Mouse (Mus musculus) granulocyte monocyte progenitor cell, adult 5-6 weeks (primary cell): Measurements from ENCODE around the gene 1500011B03Rik. TPM values are rescaled to one million over a fixed set of nuclear protein-coding genes. Genes with fewer than 3 reads are reported as not detected.

ENCODE experiments used
- ATAC-seq: replicated peaks from 2 replicates; pipeline ENCODE4 v1.8.0; 2016; ENCODE audit warnings: mild to moderate bottlenecking, moderate TSS enrichment, inconsistent platforms; ENCODE audit not compliant: poor library complexity, severe bottlenecking
- total RNA-seq, 2 experiments: library from RNA; stranded (forward) in 1 of 2; stranded (reverse) in 1 of 2; fragments of 200-712, 200-1000 nt in 1 of 2; fragments of >200 nt in 1 of 2; fragmentation: Nextera tagmentation in 1 of 2; gene quantifications; 2 replicates each; pipeline ENCODE4 v1.2.3; 2014 to 2017

1500011B03Rik gene
- total RNA-seq, 2 experiments from 2014 or later, result 57.4 to 76.8 TPM

GRCm38 (mm10) chr5:114784622-114785165, 38.6 kb downstream of the 1500011B03Rik start:
- ATAC-seq, result peak; percentile 56

GRCm38 (mm10) chr5:114783405-114784163, 39.7 kb downstream of the 1500011B03Rik start:
- ATAC-seq, result peak; percentile 28

DNA sequence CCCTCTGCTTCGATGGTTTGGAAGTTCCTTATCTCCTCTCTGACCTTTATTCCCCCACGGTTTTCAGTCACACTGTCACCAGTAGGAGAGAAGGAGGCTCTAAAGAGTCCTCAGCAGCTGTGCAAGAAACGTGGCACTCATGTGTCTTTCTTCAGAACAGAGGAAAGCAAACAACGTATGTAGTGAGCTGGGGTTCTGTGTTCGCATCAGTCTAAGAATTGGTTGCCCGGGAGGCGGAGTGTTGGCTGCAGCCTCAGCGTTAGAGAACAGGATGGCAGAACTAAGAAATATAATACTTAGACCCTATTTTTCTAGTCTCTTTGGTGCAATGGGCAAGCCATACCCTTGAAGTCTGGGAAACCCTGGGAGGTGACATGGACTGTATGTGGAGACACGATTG, 40.3 kb downstream of the 1500011B03Rik start:
- no peak for ATAC-seq

DNA sequence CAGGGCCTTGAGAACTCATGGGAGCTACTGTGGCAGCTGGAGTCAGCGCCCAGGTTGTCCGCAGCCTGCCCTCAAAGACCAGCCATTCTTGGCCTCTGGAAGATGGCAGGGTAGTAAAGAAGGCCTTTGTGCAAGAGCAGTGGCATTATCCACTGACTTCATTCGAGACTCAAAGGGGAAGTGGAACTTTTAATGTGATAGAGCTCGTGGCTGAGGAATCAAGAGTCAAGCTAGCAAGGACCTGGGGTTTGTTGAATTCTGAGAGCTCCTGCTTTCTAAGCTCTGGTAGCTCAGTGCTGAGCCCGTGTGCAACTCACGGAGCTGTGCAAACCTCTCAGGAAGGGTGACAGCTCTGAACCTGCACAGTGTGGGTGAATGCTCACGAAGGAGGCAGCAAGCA, 42.4 kb downstream of the 1500011B03Rik start:
- ATAC-seq, result peak; percentile 42

GRCm38 (mm10) chr5:114779956-114780489, 43.2 kb downstream of the 1500011B03Rik start:
- no peak for ATAC-seq

DNA sequence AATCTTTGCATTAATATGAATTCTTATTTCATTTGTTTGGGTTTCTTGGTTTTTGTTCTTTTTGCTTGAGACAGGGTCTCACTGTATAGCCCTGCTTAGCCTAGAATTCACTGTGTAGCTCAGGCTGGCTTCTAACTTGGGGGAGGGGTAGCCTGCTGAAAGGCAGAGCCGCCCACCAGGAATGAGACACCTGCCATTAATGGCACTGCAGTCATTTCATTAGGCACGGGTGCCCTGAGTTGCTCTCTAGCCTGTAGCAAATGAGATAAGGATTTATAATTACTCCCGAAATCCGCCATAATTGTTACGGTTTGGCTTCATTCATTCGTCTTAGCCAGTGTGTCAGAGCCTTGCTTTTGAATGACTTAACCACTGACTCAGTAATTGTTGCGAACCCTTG, 47.1 kb downstream of the 1500011B03Rik start:
- no peak for ATAC-seq

- ATAC-seq, result no peak
These were observed 48.0 kb downstream of the 1500011B03Rik start, which contains the start of gene Git2 for GRCm38 (mm10) chr5:114775056-114775979. Git2 (minus strand) TSS chr5:114775517.

- peak; percentile 58 for ATAC-seq
These were observed 48.7 kb downstream of the 1500011B03Rik start, which contains the start of gene Ankrd13a for GRCm38 (mm10) chr5:114774403-114775051. Ankrd13a (plus strand) TSS chr5:114774677.

GRCm38 (mm10) chr5:114773780-114774179, 49.5 kb downstream of the 1500011B03Rik start:
- ATAC-seq, result no peak

- ATAC-seq, result peak; percentile 60
These were observed 50.0 kb downstream of the 1500011B03Rik start for GRCm38 (mm10) chr5:114773211-114773710.

DNA sequence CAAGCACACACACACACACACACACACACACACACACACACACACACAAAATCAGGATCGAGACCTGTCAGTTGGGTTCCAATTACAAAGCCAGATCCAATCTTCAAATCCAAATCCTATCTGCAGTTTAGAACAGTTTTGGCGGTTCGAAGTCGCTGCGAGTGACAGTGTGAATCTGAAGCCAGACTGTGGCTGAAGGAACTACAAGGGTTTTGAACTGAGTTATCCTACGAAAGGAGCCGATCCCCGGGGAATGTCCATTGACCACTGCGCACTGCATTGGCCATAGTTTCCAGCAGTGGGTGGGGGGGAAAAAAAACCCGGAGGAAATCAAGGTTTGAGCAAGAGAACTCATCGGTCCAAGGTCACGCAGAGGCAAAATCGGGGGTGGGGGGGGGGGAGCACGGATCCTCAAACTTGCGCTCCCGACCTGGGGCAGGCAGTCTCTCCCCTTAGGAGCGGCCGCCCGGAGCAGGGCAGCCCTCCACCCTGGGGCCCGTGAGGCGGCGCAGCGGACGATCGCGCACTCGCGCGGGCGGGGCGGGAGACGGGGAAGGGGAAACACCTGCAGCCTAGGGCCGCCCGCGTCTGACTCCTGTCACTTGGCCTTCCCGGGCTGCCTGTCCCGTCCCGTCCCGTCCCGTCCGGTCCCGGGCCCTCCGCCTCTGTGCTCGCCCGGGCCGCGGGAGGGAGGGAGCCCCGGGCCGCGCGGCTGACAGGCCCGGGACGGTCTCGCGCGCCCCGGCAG, 50.6 kb downstream of the 1500011B03Rik start:
- peak; percentile 15 for ATAC-seq

- peak; percentile 21 for ATAC-seq
These were observed 51.5 kb downstream of the 1500011B03Rik start for GRCm38 (mm10) chr5:114771796-114772195.

DNA sequence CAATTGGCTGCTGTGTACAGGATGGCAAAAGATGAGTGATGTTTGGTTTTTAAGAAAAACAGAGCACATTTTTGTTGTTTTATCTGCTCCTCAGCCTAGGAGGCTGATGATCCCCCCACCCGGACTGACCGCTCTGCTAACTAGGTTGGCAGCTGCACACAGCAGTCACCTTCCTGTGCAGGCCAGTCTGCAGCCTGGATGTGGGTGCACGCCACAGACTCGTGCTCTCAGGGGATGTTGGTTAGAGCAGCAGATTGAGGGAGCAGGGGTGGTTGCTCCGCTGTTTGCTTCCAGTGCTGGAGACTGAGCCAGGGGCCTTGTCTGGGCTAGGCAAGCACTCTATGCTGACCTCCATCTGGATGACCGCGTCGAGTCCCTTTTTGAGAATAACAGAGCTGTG, 53.5 kb downstream of the 1500011B03Rik start:
- ATAC-seq, result no peak

GRCm38 (mm10) chr5:114767185-114767584, 56.1 kb downstream of the 1500011B03Rik start:
- no peak for ATAC-seq

DNA sequence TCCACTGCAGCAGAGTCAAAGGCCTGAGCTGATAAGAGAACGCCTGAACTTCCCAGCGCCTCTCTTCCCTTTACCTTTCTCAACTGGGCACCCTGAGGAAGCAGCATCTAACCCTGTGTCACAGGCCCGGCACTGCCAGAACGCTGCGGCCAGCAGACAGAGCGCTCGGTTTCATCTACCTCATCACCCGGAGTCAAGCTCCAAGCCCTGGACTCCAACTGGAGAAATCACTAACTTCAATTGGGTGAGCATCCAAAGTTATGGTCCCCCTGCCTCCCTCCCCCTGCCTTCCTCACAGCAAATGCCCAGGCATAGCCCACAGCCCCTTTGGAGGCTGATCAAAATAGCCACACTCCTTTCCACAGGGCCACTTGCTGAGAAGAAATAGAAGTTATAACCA, 56.6 kb downstream of the 1500011B03Rik start:
- peak; percentile 49; the same call in 1 of the 2 replicates for ATAC-seq

- ATAC-seq, result peak; percentile 42; the same call in 1 of the 2 replicates
These were observed 58.2 kb downstream of the 1500011B03Rik start for GRCm38 (mm10) chr5:114764812-114765735.

GRCm38 (mm10) chr5:114761980-114762379, 61.3 kb downstream of the 1500011B03Rik start:
- ATAC-seq, result no peak

DNA sequence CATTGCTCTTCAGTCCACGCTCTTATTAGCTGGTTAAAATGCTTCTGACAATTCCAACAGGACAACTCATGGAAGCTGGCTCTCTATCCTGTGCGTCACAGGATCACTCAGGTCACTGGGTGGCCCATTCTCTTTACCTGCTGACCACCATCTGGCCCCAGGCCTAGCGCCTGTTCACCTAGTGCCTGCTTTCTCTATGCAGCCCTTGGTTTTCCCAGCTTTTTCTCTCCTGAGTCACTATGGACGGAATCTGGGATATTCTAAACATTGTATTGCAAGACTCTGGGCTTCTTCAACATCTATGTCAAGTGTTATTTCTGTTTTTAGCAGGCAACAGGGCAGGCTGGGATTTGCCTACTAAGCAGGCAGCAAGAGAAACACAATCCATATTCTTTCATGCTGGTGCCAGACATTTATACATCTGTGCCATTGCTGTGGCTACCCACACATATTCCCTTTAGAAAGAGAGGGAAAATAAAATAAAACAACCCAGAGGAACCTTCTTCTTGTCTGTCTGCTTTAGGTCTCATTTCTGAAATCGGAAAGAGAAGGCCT, 63.7 kb downstream of the 1500011B03Rik start:
- no peak for ATAC-seq
